Mouse (Mus musculus) kidney, postnatal 36 days (tissue): Measurements from ENCODE around the gene Btrc.
"Not testable (repeated sequence)": the region's sequence is repeated elsewhere in the genome, so short reads cannot be mapped to it uniquely, and the experiment has no call there.

Experiments used
- DNase-seq, 2 experiments: peaks; one replicate each; pipeline ENCODE4 v3.0.0; 2021 to 2022; ENCODE audit warnings: mixed read lengths in 2 of 2

Btrc gene

DNA sequence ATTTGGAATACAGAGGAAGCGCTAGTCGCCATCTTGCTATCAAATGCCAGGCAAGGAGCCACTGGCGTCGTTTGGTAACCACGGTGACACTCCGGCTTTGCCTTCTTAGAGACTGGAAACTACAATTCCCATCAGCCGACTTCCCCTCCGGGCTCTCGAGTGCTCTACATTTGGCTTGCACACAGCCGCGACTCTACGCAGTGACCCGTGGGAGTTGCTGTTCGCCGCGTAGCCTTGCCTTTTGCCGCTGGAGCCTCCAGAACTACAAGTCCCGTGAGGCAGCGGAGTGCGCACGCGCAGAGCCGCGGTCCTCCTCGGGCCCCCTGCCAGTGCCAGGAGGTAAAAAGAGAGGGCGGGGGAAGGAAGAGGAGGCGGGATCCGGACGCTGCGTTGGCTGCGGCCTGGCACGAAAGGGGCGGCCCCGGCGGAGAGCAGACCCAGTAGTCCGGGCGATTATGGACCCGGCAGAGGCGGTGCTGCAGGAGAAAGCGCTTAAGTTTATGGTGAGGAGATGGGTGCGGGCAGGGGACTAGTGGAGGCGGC lies at the start of gene Btrc:
TSS of gene Btrc (plus strand) at position 351 of the 543 bp plus-strand sequence.
- DNase-seq, result peak; percentile 99 to 100

DNA sequence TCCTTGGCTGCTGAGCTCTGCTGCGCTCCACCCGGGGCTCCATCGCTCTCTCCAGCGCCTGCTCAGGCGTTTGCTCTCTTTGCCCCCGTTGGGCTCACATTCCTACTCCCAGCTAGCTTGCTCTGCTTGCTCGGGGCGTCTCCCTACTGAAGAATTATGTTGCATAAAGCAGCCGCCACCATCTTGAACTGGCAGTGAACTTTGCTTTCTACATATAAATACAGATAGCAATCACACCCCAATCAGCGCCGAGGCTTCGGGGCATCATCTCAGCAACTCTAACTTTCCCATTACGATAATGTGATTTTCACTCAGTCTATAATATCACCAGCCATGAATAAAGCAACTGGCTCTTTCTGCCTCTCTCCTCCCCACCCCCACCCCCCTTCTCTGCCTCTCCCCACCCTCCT lies 46.1 kb upstream of the Btrc start:
- no peak for DNase-seq

DNA sequence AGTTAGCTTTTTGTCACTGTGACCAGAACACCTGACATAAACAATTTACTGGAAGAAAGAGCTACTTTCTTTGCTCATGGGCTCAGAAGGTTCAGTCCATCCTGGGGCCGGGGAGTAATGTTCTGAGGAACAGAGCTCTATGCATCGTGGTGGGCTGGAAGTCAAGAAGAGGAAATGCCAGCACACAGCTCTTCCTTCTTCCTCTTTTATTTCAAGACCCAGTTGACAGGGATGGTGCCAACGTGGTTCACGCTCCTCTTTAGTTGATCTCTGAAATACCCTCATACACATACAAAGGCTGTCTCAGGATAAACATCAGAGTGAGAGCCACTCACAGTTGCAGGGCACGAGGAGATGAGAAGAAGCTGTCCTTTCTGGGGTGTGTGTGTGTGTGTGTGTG lies 42.5 kb upstream of the Btrc start:
- DNase-seq, result no peak

DNA sequence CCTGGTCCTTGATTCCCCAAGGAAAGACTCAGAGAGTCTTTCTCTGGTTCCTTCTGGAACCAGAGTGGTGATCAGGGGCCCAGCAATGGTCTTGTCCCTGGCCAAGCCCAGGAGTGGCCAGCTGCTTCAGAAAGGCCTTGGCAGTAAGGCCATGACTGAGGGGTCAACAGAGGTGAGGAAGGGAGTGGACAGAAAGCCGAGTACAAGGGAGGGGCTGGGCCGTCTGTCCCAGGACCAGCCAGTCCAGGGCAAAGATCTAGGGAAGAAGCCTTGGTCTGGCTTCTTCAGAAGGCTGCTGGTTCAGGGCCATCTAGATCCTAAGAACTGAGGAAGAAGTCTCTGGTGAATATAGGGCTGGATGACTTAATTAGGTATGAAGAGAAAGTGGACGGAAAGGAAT lies 34.5 kb upstream of the Btrc start:
- no peak for DNase-seq

DNA sequence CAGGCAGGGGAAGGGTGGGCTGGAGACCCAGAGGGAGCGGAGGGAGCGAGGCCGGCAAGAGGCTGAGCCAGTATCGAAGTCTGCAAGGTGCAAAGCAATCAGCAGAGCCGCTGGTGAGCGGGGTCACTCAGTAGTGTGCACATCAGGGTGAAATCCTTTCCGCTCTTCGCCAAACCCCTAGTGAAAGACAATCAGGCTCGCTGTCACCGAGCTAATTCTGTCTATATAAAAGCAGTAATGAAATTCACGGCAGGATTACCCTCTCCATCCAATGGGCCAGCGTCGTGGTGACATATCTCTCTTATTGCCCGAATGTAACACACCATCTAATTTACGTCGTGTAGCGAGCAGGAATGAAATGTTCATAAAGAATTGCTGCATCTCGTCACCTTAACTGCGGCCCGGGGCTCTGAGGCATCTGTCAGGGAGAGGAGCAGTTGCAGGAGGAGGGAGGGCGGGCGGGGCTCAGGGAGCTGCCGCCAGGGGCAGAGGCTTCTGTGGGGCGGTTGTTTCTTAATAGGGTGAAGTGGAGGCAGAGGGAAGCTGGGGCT lies 33.7 kb upstream of the Btrc start:
- DNase-seq, result no peak

DNA sequence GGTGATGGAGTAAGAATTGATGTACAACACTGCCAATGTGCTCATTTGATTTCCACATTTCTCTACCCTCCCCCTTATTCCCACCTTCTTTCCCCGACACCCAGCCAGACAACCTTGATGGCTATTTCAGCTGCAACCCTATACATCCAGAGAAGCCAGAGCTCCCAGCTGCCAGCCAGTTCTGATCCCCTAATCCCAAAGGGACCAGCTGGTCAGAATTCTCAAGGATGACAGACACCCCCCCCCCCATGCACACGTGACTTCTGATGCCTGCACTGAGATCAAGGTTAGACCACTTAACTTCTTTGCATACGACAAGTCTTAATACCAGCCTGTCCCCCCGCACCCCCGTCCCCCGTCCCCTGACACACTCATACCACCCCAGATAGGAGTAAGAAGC lies 26.8 kb upstream of the Btrc start:
- no peak for DNase-seq

DNA sequence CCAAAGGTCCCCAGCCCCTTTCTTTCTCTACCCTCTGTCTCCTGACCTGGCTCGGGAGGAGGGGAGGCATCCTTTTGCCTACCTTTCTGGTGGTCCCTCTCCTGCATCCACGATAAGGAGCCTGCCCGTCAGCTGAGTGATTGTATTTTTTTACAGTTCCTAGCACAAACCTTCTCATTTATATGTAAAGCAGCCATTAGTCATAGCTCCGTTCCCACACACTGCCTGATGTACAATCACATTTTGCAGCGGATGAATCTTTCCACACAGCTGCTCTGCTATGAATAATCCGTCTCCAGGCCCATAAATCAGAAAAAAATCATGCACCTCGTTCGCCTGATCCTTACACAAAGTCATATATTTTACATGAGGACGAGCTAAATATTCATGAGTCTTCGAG lies 25.4 kb upstream of the Btrc start:
- DNase-seq, result no peak

DNA sequence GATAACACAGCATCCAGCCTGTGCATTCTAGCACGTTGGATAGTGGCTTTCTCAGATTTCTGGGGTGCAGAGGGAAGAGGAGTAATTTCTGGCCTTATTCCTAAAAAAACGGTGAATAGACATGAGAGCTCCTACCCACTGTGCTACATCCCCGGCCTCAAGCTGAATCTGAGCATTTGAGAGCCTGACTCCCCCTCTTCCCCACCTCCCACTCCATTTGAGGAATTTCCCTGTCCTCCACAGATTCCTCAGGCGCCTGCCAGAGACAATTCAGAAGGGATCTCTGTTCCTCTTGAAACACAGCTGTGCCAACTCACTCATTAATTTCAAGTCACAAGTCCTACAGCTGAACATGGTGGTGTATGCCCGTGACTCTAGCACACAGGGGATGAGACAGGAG lies 19.6 kb upstream of the Btrc start:
- DNase-seq, result no peak

DNA sequence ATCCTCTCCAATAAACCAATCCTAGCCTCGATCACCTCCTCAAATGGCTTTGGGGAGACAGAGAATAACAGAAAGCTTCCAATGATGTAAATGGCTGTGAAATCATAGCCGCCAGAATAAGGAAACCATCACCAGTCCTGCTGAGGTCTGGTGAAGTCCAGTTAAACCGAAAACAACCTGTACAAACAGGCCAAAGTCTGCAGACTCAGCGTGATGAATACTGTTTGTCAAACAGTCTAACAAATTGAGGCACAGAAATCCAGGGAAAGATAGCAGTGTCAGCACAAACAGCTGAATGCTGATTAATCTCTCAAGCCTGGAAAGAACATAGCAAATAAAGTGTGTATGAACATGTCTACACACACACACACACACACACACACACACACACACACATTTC lies 15.3 kb upstream of the Btrc start:
- DNase-seq, result no peak

DNA sequence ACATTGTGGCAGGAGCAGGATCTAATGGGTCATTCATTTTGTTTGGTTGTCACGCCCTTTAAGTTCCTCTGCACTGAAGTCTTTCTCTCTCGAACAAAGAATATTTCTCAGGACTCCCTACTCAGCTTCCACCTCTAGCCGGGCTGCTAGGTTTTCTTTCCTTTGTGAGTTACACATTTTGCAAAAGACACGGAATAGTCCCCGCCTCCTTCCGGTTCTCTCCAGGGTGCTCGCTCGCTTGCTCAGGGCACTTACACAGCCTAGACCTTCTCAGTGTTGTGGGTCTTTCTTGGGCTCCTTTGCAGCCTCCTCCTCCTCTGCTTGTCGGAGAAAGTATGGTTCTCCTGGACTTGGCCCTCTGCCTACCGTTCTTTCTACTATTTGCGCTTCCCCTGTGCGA lies 13.1 kb upstream of the Btrc start:
- no peak for DNase-seq

DNA sequence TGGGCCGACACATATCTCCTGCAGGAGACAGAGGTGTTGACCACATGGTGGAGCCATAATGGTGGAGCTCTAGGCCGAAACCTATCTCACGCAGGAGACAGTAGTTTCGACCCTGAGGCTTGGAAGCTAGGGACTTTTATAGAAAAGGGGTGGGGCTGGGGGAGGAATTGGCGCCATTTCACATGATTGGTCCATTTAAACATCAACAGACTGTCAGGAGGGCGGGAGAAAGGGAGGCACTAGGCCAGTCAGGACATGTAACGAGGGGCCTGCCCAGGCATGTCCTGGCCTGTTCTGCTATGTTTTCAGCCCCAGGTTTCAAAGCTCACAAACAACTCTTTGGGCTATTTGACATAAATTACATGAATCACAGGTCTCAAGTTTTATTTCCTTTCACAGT lies 10.8 kb upstream of the Btrc start:
- DNase-seq, result not testable (repeated sequence)

DNA sequence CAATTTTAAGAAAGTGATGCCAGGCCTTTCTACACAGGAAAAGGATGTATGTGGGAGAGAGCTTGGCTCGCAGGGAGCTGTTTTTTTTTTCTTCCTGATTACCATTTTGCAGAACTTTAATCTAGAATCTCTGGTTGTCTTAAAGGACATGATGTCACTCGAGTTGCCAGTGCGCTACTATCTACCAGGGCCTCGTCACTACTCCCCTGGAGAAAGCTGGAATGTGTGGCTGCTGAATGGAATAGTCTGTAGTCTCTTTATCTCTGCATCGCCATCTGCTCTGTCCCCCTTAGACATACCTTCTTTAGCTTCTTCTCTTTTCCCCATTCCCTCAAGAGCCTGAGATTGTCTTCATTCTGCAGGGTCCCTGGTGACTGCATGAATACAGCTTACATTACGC lies 7.9 kb upstream of the Btrc start:
- DNase-seq, result no peak

DNA sequence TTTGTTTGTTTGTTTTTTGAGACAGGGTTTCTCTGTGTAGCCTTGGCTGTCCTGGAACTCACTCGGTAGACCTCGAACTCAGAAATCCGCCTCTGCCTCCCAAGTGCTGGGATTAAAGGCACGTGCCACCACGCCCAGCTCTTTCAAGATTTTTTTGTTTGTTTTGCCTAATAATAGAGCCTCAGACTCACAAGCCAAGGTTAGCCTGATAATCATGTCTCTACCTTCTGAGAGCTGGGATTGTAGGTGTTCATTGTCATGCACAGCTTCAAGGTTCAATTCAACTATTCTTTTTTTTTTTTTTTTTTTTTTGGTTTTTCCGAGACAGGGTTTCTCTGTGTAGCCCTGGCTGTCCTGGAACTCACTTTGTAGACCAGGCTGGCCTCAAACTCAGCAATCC lies 6.7 kb upstream of the Btrc start:
- not testable (repeated sequence) for DNase-seq

DNA sequence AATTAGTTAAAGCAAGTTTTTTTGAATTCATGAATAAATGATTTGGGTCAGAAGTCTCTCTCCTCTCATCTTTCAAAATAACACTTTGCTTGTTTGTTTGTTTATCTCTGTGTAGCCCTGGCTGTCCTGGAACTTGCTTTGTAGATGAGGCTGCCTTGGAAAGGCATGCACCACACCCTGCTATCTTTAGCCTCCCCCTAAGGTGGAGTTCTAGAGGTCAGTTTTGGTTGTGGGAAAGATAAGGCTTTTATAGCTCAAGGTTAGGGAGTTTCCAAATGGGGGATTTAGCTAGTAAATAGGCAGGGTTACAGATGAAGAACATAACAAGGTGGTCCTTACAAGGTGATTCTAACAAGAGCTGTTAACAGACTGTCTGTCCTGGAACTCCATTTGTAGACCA lies 3.0 kb upstream of the Btrc start:
- DNase-seq, result no peak

DNA sequence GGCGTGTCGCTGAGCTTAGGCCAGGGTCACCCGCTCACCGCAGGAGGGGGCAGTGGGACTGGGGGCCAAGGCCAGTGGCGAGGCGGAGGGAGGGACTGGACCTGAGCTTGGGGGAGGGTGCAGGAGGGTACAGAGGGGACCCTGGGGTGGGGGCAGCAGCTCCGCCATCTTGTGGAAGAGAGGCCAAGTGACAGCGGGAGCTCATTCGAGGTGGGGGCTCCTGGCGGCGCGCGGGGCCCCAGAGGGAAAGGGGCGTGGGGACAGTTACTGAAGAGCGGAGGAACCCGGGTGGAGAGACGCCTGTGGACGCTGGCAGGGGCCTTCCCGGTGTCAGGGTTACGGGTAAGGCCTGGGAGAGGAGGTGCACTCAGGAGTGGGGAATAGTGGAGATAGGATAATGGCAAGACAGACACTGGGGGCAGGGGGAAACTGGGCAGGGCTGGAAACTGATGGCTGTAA lies 428 bp downstream of the Btrc start:
- DNase-seq, result no peak

DNA sequence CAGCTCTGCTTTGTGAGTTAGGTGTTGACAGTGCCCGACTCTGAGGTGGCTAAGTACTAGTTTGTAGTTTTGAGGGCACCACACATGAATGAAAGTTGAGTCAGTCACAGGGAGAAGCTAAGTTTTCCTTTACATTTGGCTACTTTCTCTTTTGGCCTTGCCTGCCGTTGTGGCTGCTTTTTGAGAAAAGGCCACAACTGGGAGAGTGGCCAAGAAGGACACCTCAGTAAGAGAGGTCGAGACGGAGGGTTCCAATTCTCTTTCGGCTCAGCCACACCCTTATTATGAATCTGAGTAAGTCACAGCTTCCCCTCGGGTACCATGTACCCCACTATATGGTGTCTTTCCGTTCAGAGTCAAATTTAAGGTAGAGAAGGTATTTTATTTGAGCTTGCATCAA lies 3.1 kb downstream of the Btrc start:
- DNase-seq, result no peak

DNA sequence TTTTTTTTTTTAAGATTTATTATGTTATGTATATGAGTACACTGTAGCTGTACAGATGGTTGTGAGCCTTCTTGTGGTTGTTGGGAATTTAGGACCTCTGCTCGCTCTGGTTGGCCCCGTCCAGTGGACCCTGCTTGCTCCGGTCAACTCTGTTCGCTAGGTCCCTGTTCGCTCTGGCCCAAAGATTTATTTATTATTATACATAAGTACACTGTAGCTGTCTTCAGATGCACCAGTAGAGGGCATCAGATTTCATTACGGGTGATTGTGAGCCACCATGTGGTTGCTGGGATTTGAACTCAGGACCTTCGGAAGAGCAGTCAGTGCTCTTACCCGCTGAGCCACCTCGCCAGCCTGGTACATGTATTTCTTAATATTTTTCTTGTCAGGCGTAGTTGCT lies 21.3 kb downstream of the Btrc start:
- DNase-seq, result not testable (repeated sequence)

DNA sequence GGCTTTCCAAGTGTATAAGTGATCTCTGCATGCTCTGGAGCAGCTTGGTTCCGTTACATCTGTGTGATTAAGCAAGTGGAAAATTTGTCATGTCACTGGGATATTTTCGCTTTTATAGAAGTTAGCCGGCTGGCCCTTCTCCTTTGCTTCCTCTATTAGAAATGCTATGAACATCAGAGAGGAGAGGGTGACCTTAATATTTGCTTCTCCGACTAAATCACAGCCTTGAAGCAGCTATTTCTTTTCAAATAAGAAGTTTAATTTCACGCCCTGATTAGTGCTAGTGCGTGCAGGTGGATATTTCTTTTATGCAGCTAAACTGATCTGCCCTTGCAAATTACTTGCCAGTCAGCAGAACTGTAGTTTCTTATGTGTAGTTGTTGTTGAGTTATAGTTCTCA lies 25.0 kb downstream of the Btrc start:
- no peak for DNase-seq

DNA sequence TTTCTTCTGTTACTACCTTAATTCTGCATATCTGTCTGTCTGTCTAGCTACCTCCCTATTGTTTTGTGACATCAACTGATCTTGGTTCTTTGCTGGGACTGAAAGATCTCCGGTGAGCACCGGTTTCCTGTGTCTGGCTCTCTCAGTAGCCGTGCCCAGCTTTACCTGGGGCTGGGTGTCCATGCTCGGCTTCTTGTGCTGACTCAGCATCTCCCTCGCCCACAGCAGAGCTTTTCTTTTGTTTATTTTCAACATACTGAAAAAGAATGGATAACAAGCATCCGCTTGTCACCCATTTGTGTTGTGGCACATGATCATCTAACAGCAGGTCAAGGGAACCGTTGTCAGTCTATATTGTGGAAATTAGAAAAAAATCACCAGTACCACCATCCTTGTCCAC lies 30.5 kb downstream of the Btrc start:
- no peak for DNase-seq

DNA sequence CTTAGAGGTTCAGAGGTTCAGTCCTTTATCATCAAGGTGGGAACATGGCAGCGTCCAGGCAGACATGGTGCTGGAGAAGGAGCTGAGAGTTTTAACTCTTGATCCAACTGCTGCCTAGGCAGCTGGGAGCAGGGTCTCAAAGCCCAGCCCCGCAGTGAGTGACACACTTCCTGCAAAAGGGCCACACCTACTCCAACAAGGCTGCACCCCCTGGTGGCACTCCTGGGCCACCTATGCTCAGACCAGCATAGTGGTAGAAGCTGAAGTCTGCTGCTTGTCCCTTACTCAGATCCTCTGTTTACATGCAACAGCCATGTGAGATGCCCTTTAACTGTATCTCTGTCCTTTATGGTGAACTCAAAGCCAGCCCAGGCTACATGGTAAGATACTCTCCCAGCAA lies 47.5 kb downstream of the Btrc start:
- peak in 1 of 2 experiments; percentile 18 for DNase-seq

DNA sequence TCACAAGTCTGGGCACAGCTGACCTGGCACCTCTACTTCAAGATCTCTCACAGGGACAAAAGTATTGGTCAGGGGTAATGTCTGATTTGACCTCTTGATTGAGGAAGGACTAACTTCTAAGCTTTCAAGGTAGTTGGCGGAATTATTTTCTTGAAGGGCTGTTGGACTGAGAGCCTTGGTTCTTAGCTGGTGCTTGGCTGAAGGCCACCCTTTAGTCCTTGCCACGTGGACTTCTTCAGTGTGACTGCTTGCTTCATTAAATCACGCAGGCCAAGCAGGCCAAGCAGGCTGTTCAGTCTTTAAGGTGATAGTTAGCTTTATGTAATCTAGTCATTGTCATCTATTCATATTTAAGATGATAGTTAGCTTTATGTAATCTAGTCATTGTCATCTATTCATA lies 49.2 kb downstream of the Btrc start:
- peak; percentile 55 to 61 for DNase-seq

DNA sequence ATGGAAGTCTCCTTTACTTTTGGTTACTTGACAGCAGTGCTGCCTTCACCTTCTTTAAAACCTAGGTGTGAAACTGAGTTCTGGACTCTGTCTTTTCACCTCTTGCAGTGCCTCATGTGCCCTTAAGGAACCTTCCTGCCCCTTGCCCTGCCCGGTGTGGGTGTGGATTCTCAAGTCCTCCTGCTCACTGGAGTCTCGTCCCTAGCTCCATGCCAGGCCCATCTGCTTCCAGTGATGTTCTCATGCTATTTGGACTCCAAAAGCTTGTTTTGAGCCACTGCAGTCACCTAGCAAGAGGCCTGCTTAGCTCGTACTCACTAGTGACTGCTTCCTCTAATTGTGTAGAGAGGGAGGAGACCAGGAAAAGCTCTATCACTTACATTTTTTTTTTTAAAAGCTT lies 50.4 kb downstream of the Btrc start:
- DNase-seq, result peak; percentile 64 to 71

DNA sequence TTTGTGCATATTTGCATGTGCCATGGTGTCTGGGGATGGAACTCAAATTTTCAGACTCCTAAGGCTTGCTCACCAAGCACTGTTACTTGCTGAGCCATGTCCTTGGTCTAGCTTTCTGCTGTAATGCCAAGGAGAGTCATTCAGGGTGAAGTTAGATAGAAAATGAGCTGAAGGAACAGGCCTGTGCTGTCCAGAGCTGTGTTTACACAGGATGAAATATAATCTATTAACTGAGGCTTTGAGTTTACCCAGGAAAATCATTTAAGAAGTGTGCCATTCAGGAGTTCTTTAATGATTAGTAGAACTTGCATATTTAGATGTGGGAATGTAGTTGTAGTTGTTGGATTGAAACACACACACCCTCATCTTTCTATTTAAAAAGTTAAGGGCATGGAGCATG lies 54.1 kb downstream of the Btrc start:
- DNase-seq, result peak in 1 of 2 experiments; percentile 21

DNA sequence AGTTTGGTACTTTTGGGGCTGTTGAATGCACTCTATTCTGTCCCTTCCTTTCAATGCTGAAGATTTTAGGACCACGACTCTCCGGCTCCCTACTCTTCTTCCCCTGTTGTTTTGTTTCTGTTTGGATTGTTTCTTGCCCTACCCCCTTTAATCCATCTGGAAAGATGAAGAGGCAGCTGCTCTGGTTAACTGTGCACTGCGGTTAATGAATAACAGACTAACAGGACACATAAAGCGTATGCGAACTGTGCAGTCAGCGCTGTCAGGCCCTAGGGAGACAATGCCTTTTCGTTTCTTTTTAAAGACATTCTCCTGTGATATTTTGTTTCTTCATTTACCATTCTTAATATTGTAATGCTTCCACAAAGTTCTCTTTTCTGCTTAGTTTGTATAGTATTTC lies 58.7 kb downstream of the Btrc start:
- DNase-seq, result peak; percentile 46 to 77

DNA sequence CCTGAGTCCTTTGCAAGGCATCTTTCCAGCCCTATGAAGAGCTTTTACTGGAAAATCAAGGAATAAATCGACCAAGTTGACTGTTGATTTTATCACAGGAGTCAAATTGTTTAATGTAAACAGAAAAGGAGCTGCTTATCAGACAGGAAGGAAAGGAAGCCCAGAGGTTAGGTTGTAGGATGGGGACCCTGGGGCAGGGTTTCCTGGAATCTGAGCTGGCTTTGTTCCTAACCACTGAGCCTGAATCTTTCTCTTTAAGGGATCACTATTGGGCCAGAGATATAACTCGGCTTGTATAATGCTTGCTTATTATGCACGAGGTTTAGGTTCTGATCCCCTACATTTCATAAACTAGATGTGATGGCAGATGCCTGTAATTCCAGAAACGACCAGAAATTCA lies 64.6 kb downstream of the Btrc start:
- no peak for DNase-seq
